Mouse (Mus musculus): Measurements from ENCODE around the gene Clgn. TPM values are rescaled to one million over a fixed set of nuclear protein-coding genes. Genes with fewer than 3 reads are reported as not detected.

The Clgn gene
- total and polyA plus RNA-seq, 3 experiments = 0.04 to 0.06 TPM; not detected in 1

GRCm38 (mm10) chr8:83396680-83397079 is 7.0 kb downstream of the Clgn start:
- TF ChIP-seq ETS1 (IDR thresholded peaks at IDR 0.05; ENCODE audit: low read depth, low read length) (no peak), CTCF (IDR thresholded peaks at IDR 0.05 in 2 of 3, conservative IDR thresholded peaks at IDR 0.05 in 1 of 3; ENCODE audit: control insufficient read depth in 1 of 3, insufficient read depth in 1 of 3, low read depth in 2 of 3, low read length in 3 of 3, poor library complexity in 1 of 3, severe bottlenecking in 1 of 3) (no peak), USF2 (IDR thresholded peaks at IDR 0.05; ENCODE audit: borderline replicate concordance in 1 of 2, insufficient read depth in 1 of 2, low read depth in 1 of 2, low read length in 2 of 2) (no peak), GABPA (IDR thresholded peaks at IDR 0.05; ENCODE audit: low read depth, low read length) (no peak), CHD1 (IDR thresholded peaks at IDR 0.05; ENCODE audit: low read depth, low read length) (no peak)
- H3K36me3 ChIP-seq (ENCODE audit: control insufficient read depth in 1 of 2, insufficient read depth in 2 of 2, low read length in 2 of 2) = no peaks in the 10 kb centered on the region
- H3K79me2 ChIP-seq (ENCODE audit: control insufficient read depth, insufficient read depth, low read length, poor library complexity) = no peaks in the 10 kb centered on the region
- no peak overlapping the region for H3K4me3 ChIP-seq (ENCODE audit: control insufficient read depth in 1 of 2, insufficient read depth in 1 of 2, low read depth in 2 of 2, low read length in 2 of 2)
- DNase-seq (ENCODE audit: low read depth, low spot score) = no peak
- H3K9ac ChIP-seq (ENCODE audit: control insufficient read depth, low read depth, low read length, poor library complexity, severe bottlenecking) = no peak overlapping the region
- no peaks in the 10 kb centered on the region for H3K4me1 ChIP-seq (ENCODE audit: control insufficient read depth in 1 of 2, insufficient read depth in 2 of 2, low read length in 2 of 2)
- H3K27ac ChIP-seq (ENCODE audit: control insufficient read depth, low read depth, low read length) = no peak overlapping the region
- H3K27me3 ChIP-seq (ENCODE audit: control insufficient read depth in 1 of 2, insufficient read depth in 2 of 2, low read length in 2 of 2) = peaks cover 0 to under 1% of the 10 kb centered on the region in 2 experiments; a peak in 2 of 4 replicates
- no peaks in the 10 kb centered on the region for H3K9me3 ChIP-seq (replicated peaks; ENCODE audit: insufficient read depth, low read length)

- Histone ChIP-seq H3K9me3 (replicated peaks; ENCODE audit: insufficient read depth, low read length) (no peaks in the 10 kb centered on the region), H3K9ac (ENCODE audit: control insufficient read depth, low read depth, low read length, poor library complexity, severe bottlenecking) (no peak overlapping the region), H3K27me3 (ENCODE audit: control insufficient read depth in 1 of 2, insufficient read depth in 2 of 2, low read length in 2 of 2) (peaks cover 2 to 3% of the 10 kb centered on the region in 2 experiments), H3K36me3 (ENCODE audit: control insufficient read depth in 1 of 2, insufficient read depth in 2 of 2, low read length in 2 of 2) (no peaks in the 10 kb centered on the region), H3K27ac (ENCODE audit: control insufficient read depth, low read depth, low read length) (no peak overlapping the region), H3K4me1 (ENCODE audit: control insufficient read depth in 1 of 2, insufficient read depth in 2 of 2, low read length in 2 of 2) (no peaks in the 10 kb centered on the region), H3K4me3 (ENCODE audit: control insufficient read depth in 1 of 2, insufficient read depth in 1 of 2, low read depth in 2 of 2, low read length in 2 of 2) (no peak overlapping the region), H3K79me2 (ENCODE audit: control insufficient read depth, insufficient read depth, low read length, poor library complexity) (no peaks in the 10 kb centered on the region)
- no peak for TF ChIP-seq HCFC1 (IDR thresholded peaks at IDR 0.05; ENCODE audit: low read depth, low read length)
- no peak for TF ChIP-seq RCOR1 (IDR thresholded peaks at IDR 0.05; ENCODE audit: low read depth, low read length)
- no peak for TF ChIP-seq CHD1 (IDR thresholded peaks at IDR 0.05; ENCODE audit: low read depth, low read length)
- no peak for TF ChIP-seq NRF1 (IDR thresholded peaks at IDR 0.05; ENCODE audit: insufficient read depth, low read depth, low read length, poor library complexity, severe bottlenecking)
- no peak for TF ChIP-seq JUND (IDR thresholded peaks at IDR 0.05; ENCODE audit: low read depth, low read length)
- TF ChIP-seq UBTF (IDR thresholded peaks at IDR 0.05; ENCODE audit: borderline replicate concordance, insufficient read depth, low read depth, low read length) = no peak
- no peak for TF ChIP-seq BHLHE40 (IDR thresholded peaks at IDR 0.05; ENCODE audit: borderline replicate concordance, low read depth, low read length)
- no peak for TF ChIP-seq MAZ (IDR thresholded peaks at IDR 0.05; ENCODE audit: low read depth, low read length)
- no peak for TF ChIP-seq RAD21 (IDR thresholded peaks at IDR 0.05; ENCODE audit: low read depth, low read length)
- DNase-seq (ENCODE audit: low read depth, low spot score) = no peak
These were observed 8.1 kb downstream of the Clgn start for GRCm38 (mm10) chr8:83397726-83398125.

- Histone ChIP-seq H3K4me3 (ENCODE audit: control insufficient read depth in 1 of 2, insufficient read depth in 1 of 2, low read depth in 2 of 2, low read length in 2 of 2) (no peak overlapping the region), H3K9ac (ENCODE audit: control insufficient read depth, low read depth, low read length, poor library complexity, severe bottlenecking) (no peak overlapping the region), H3K36me3 (ENCODE audit: control insufficient read depth in 1 of 2, insufficient read depth in 2 of 2, low read length in 2 of 2) (peaks cover 0 to 4% of the 10 kb centered on the region in 2 experiments; a peak in 2 of 4 replicates), H3K27me3 (ENCODE audit: control insufficient read depth in 1 of 2, insufficient read depth in 2 of 2, low read length in 2 of 2) (peaks cover 2 to 3% of the 10 kb centered on the region in 2 experiments; a peak in 3 of 4 replicates), H3K79me2 (ENCODE audit: control insufficient read depth, insufficient read depth, low read length, poor library complexity) (no peaks in the 10 kb centered on the region), H3K4me1 (ENCODE audit: control insufficient read depth in 1 of 2, insufficient read depth in 2 of 2, low read length in 2 of 2) (no peaks in the 10 kb centered on the region), H3K27ac (ENCODE audit: control insufficient read depth, low read depth, low read length) (no peak overlapping the region), H3K9me3 (replicated peaks; ENCODE audit: insufficient read depth, low read length) (no peaks in the 10 kb centered on the region)
- no peak for TF ChIP-seq MEF2A (IDR thresholded peaks at IDR 0.05; ENCODE audit: extremely low read depth, insufficient replicate concordance, low read depth, low read length, poor library complexity, severe bottlenecking)
- no peak for TF ChIP-seq MYB (IDR thresholded peaks at IDR 0.05; ENCODE audit: low read depth, low read length)
- TF ChIP-seq POLR2A (IDR thresholded peaks at IDR 0.05; ENCODE audit: control insufficient read depth in 1 of 2, insufficient read depth in 1 of 2, low read depth in 1 of 2, low read length in 2 of 2, poor library complexity in 1 of 2) = no peak
- no peak for TF ChIP-seq MYC (IDR thresholded peaks at IDR 0.05; ENCODE audit: low read depth, low read length)
- TF ChIP-seq ZKSCAN1 (IDR thresholded peaks at IDR 0.05; ENCODE audit: low read depth, low read length) = no peak
- TF ChIP-seq ETS1 (IDR thresholded peaks at IDR 0.05; ENCODE audit: low read depth, low read length) = no peak
- TF ChIP-seq TAL1 (IDR thresholded peaks at IDR 0.05; ENCODE audit: low read length) = no peak
- no peak for TF ChIP-seq CHD1 (IDR thresholded peaks at IDR 0.05; ENCODE audit: low read depth, low read length)
- no peak for TF ChIP-seq USF2 (IDR thresholded peaks at IDR 0.05; ENCODE audit: borderline replicate concordance in 1 of 2, insufficient read depth in 1 of 2, low read depth in 1 of 2, low read length in 2 of 2)
- no peak for TF ChIP-seq POLR2AphosphoS5 (IDR thresholded peaks at IDR 0.05; ENCODE audit: borderline replicate concordance, low read depth, low read length)
- no peak for TF ChIP-seq NELFE (IDR thresholded peaks at IDR 0.05; ENCODE audit: low read depth, low read length)
- TF ChIP-seq ZC3H11A (IDR thresholded peaks at IDR 0.05; ENCODE audit: low read depth, low read length) = no peak
- peak; percentile 7 for DNase-seq (ENCODE audit: low read depth, low spot score)
These were observed 15.9 kb downstream of the Clgn start for GRCm38 (mm10) chr8:83405548-83405947.

Measured in MEL (cell line).